Mouse (Mus musculus) gastrocnemius, adult 2 months (tissue): Measurements from ENCODE around the gene Mst1. TPM values are rescaled to one million over a fixed set of nuclear protein-coding genes. Genes with fewer than 3 reads are reported as not detected.

Source experiments
- DNase-seq: peaks from one replicate; pipeline ENCODE4 v3.0.0; 2022
- H3K27ac ChIP-seq: fragments of 200-600 bp; 2 replicates; pipeline ENCODE4 v1.8.1; 2022; ENCODE audit warnings: mild to moderate bottlenecking
- H3K4me3 ChIP-seq: fragments of 200-600 bp; 2 replicates; pipeline ENCODE4 v1.8.1; 2022; ENCODE audit warnings: mild to moderate bottlenecking, moderate library complexity
- CTCF ChIP-seq: fragments of 200-600 bp; IDR thresholded peaks from 2 replicates; pipeline ENCODE4 v1.8.1; 2022; ENCODE audit warnings: antibody characterized with exemption, mild to moderate bottlenecking, moderate library complexity
- intact Hi-C: fragments of 180-260 bp; cut with DNase I; formaldehyde crosslinking; loops from one replicate; pipeline ENCODE4 v1.15.1; 2025
- long read RNA-seq, 2 experiments: library from polyadenylated mRNA; stranded (forward); transcript quantifications; one replicate each; pipeline ENCODE4 v2.0.0; 2021
- total RNA-seq, 2 experiments: library from RNA; stranded (reverse); gene quantifications; 2 replicates each; pipeline ENCODE4 v1.2.3; 2021

Mst1 gene
- not detected for total RNA-seq
- long read RNA-seq, experiment 1, result 0 reads
- long read RNA-seq, experiment 2, result 0 reads

DNA sequence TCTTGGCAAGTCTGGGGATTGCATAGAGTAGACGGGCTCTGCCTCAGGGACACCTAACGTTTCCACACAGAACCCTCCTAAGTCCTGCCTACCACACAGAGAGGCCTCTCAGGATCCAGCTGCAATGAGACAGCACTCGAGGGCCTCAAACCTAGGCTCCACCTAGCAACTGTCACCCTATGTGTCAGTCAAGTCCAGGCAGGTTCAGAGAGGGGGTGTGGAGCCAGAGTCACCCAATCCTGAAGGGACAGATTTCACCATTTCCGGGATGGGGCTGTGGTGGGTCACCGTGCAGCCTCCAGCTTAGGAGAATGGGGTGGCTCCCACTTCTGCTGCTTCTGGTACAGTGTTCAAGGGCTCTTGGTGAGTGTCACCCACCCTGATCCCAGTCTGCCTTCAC, at the start of gene Mst1:
Mst1 (plus strand) TSS at position 269 of the 400 bp plus-strand sequence.
- H3K4me3 ChIP-seq, result peak within 1 kb of the TSS; percentile 99
- TF ChIP-seq CTCF, result no peak
- H3K27ac ChIP-seq, result peak within 1 kb of the TSS; percentile 97
- intact Hi-C loops, result no loop called here
- DNase-seq, result no peak

GRCm38 (mm10) chr9:108032126-108032525, 48.1 kb upstream of the Mst1 start:
- Histone ChIP-seq H3K4me3 (no peak overlapping the region), H3K27ac (no peak overlapping the region)
- TF ChIP-seq CTCF, result no peak
- DNase-seq, result no peak
- intact Hi-C loops, result no loop called here

GRCm38 (mm10) chr9:108035331-108036156, 44.7 kb upstream of the Mst1 start:
- no peak for DNase-seq
- no peak overlapping the region for H3K4me3 ChIP-seq
- intact Hi-C loops, result no loop called here
- H3K27ac ChIP-seq, result no peak overlapping the region
- no peak for TF ChIP-seq CTCF

- no peak overlapping the region for H3K27ac ChIP-seq
- TF ChIP-seq CTCF, result peak; percentile 14; the same call in 1 of the 2 replicates
- H3K4me3 ChIP-seq, result no peak overlapping the region
- intact Hi-C loops, result no loop called here
- DNase-seq, result peak; percentile 22
Measured at GRCm38 (mm10) chr9:108044751-108045492, 35.3 kb upstream of the Mst1 start.

DNA sequence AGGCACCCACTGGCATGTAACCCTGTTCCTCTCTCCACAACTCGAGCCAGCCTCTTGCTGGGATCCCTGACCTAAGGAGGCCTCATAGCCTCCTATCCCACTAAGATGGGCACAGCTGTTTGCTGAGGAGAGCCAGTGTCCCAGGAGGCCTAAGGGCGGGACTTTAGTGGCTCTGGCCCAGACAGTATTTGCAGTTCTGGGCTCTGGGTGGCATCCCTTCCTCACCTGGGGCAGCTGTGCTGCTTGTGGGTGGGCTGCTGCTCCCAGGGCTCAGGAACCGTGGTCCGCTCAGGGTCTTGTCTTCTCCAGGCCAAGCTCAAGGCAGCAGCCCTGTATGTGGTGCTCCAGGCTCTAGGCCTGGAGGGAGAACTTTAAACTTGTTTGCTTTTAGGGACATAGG, 33.7 kb upstream of the Mst1 start:
- H3K4me3 ChIP-seq, result no peak overlapping the region
- intact Hi-C loops, result no loop called here
- DNase-seq, result peak; percentile 61
- H3K27ac ChIP-seq, result peak overlapping the region; percentile 20
- no peak for TF ChIP-seq CTCF

DNA sequence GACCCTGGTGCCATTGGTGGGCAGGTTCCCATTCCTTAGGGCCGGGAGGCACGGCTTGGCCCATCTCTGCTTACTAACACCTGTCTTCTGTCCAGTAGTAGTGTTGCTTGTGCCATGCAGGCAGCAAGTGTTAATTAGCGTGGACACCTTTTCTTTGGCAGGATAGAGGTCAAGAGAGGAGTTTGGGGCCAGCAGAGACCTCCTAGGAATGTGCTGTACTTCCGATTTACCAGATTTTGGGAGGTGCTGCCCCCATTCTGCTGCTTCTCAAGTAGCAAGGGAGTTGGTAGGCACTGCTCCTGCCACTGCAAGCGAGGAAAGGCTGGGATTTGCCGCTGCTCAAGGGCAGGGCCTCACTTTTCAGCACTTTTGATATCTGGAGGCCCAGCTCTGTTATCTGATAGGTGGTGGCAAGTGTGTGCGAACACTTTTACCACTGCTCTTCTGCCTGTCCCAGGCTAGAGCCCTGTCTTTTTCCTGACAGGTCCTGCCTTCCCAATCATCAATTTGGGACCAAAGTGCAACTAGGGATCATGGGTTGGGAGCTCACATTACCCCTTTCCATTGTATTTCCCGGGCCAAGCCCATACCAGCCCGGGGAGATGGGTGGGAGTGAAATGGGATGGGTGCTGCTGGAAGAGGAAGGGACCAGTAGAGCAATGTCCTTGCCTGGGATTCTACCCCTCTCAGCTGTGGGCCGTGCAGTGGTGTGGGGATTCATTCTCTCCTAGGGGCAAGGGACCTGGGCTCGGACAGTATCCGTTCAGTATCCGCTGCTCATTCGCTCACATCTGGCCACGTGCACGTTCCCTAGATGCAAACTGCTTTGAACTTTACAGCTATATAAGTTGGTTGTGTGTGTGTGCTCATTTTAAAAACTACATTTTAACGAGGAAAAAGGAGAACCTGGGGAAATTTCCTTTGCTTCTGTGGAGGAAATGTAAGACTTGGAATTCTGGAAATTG, 32.4 kb upstream of the Mst1 start:
- DNase-seq, result no peak

GRCm38 (mm10) chr9:108048566-108048955, 31.7 kb upstream of the Mst1 start:
- TF ChIP-seq CTCF, result no peak
- H3K4me3 ChIP-seq, result peak overlapping the region; percentile 71
- peak overlapping the region; percentile 94 for H3K27ac ChIP-seq
- no peak for DNase-seq
- intact Hi-C loops, result no loop called here

More for the DNA sequence above, 32.4 kb upstream of the Mst1 start:
- intact Hi-C loops, result no loop called here
- H3K27ac ChIP-seq, result peak overlapping the region; percentile 94
- no peak for TF ChIP-seq CTCF
- H3K4me3 ChIP-seq, result peak overlapping the region; percentile 71

DNA sequence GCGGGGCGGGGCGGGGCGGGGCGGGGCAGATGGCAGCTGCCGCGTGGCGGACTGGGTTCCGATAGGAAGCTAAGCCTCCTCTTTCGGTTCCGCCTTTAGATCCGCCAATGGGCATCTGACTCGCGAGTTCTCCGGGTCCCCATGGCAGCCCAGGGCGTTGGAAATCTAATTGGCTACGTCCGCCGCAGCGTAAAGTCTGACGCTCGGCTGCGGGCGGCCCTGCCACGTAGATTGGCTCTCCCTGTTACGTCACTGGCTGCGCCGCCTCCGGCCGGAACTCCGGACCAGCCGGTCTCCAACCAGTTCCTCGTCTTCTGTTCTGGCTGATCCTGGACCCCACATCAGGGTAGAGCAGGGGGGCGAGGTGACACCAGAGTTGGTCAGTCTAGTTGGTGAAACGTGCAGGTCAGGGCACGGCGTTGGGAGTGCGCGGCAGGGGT, 31.2 kb upstream of the Mst1 start, which contains the start of gene Gmppb:
Gmppb (plus strand) TSS at position 227 of the 440 bp plus-strand sequence.
- intact Hi-C loops, result no loop called here
- TF ChIP-seq CTCF, result no peak

GRCm38 (mm10) chr9:108049561-108050251, 30.5 kb upstream of the Mst1 start:
- Histone ChIP-seq H3K4me3 (peak overlapping the region; percentile 71), H3K27ac (peak overlapping the region; percentile 94)
- DNase-seq, result peak; percentile 44
- intact Hi-C loops, result loop anchor here (5.0 kb wide), 2 partner anchors 87 to 147 kb away; no protein-coding TSS in a partner anchor
- TF ChIP-seq CTCF, result no peak

More for the DNA sequence above, 31.2 kb upstream of the Mst1 start, which contains the start of gene Gmppb:
- DNase-seq, result peak; percentile 98
- Histone ChIP-seq H3K4me3 (peak within 1 kb of the TSS; percentile 71), H3K27ac (peak within 1 kb of the TSS; percentile 94)

GRCm38 (mm10) chr9:108051184-108051930, 28.9 kb upstream of the Mst1 start:
- TF ChIP-seq CTCF, result no peak
- intact Hi-C loops, result loop anchor here (5.0 kb wide), 2 partner anchors 89 to 149 kb away; no protein-coding TSS in a partner anchor
- peak; percentile 25 for DNase-seq
- Histone ChIP-seq H3K27ac (0 out of 2 replicates have a peak overlapping the region, but pooled peaks have one; percentile 87), H3K4me3 (no peak overlapping the region)

GRCm38 (mm10) chr9:108051931-108052220, 28.4 kb upstream of the Mst1 start:
- peak; percentile 15 for DNase-seq
- Histone ChIP-seq H3K27ac (peak overlapping the region; percentile 87; the same call in 1 of the 2 replicates), H3K4me3 (no peak overlapping the region)
- no peak for TF ChIP-seq CTCF
- intact Hi-C loops, result loop anchor here (2.0 to 5.0 kb wide), 3 partner anchors 67 to 150 kb away; partner anchors contain the start of gene Inka1
